Mouse (Mus musculus) regulatory T cell (primary cell): ENCODE measurements around the gene Cers2.

Experiments
- in situ Hi-C: fragments of 300-600 bp; cut with MboI, MseI; formaldehyde crosslinking; loops from one replicate; pipeline ENCODE4 v1.15.1; 2025; ENCODE audit warnings: high pct_unique_total_duplicates

The Cers2 gene

GRCm38 (mm10) chr3:95314486-95315093 lies at the start of gene Cers2:
Gene Cers2, plus strand, starts transcription at chr3:95314791.
- in situ Hi-C loops: no loop called here

GRCm38 (mm10) chr3:95266052-95266451 lies 48.5 kb upstream of the Cers2 start:
- in situ Hi-C loops: loop anchor here (10.0 to 25.0 kb wide), 2 partner anchors 751 to 1329 kb away; partner anchors contain the start of gene Gm9117

- in situ Hi-C loops: loop anchor here (10.0 to 25.0 kb wide), 2 partner anchors 753 to 1331 kb away; partner anchors contain the start of gene Gm9117
These were observed 46.7 kb upstream of the Cers2 start for GRCm38 (mm10) chr3:95267855-95268254.

- in situ Hi-C loops: loop anchor here (10.0 to 25.0 kb wide), 2 partner anchors 755 to 1332 kb away; partner anchors contain the start of gene Gm9117
These were observed 44.8 kb upstream of the Cers2 start for GRCm38 (mm10) chr3:95269789-95270188.

GRCm38 (mm10) chr3:95270766-95271364 lies 43.7 kb upstream of the Cers2 start:
- in situ Hi-C loops: loop anchor here (25.0 kb wide), 1 partner anchor 1334 kb away; the partner anchor contains the start of gene Gm9117

- in situ Hi-C loops: loop anchor here (25.0 kb wide), 1 partner anchor 1336 kb away; the partner anchor contains the start of gene Gm9117
These were observed 41.1 kb upstream of the Cers2 start for GRCm38 (mm10) chr3:95273471-95273870.

- in situ Hi-C loops: loop anchor here (25.0 kb wide), 1 partner anchor 1337 kb away; the partner anchor contains the start of gene Gm9117
These were observed 40.1 kb upstream of the Cers2 start for GRCm38 (mm10) chr3:95274453-95274852.

- in situ Hi-C loops: no loop called here
These were observed 39.4 kb upstream of the Cers2 start for GRCm38 (mm10) chr3:95275161-95275560.

- in situ Hi-C loops: no loop called here
These were observed 38.1 kb upstream of the Cers2 start for GRCm38 (mm10) chr3:95276428-95276934.

GRCm38 (mm10) chr3:95277149-95277551 lies 37.4 kb upstream of the Cers2 start:
- in situ Hi-C loops: no loop called here

- in situ Hi-C loops: no loop called here
These were observed 33.8 kb upstream of the Cers2 start for GRCm38 (mm10) chr3:95280747-95281146.

- in situ Hi-C loops: no loop called here
These were observed 33.1 kb upstream of the Cers2 start, which contains the start of the genes Mindy1 and Prune1 for GRCm38 (mm10) chr3:95281216-95282126. Gene Mindy1, plus strand, starts transcription at chr3:95281345. Gene Prune1, minus strand, starts transcription at chr3:95282076.

- in situ Hi-C loops: no loop called here
These were observed 32.2 kb upstream of the Cers2 start for GRCm38 (mm10) chr3:95282381-95282864.

GRCm38 (mm10) chr3:95282865-95283588 lies 31.6 kb upstream of the Cers2 start:
- in situ Hi-C loops: no loop called here

- in situ Hi-C loops: no loop called here
These were observed 31.0 kb upstream of the Cers2 start for GRCm38 (mm10) chr3:95283589-95283941.

- in situ Hi-C loops: no loop called here
These were observed 30.5 kb upstream of the Cers2 start for GRCm38 (mm10) chr3:95284062-95284461.

GRCm38 (mm10) chr3:95284501-95285281 lies 29.9 kb upstream of the Cers2 start:
- in situ Hi-C loops: no loop called here

GRCm38 (mm10) chr3:95285390-95285789 lies 29.2 kb upstream of the Cers2 start:
- in situ Hi-C loops: no loop called here

GRCm38 (mm10) chr3:95286011-95286410 lies 28.6 kb upstream of the Cers2 start:
- in situ Hi-C loops: no loop called here

GRCm38 (mm10) chr3:95286510-95286909 lies 28.1 kb upstream of the Cers2 start:
- in situ Hi-C loops: no loop called here
